Mouse (Mus musculus) forebrain, postnatal 0 days (tissue): Measurements from ENCODE around the gene Olfr521. TPM values are rescaled to one million over a fixed set of nuclear protein-coding genes. Genes with fewer than 3 reads are reported as not detected.
"Not testable (repeated sequence)": the region's sequence is repeated elsewhere in the genome, so short reads cannot be mapped to it uniquely, and the experiment has no call there.

Experiments used
- ATAC-seq: fragments of 200-750 bp; cut with Nextera tagmentation; 2 replicates; pipeline ENCODE4 v1.8.0; 2017; ENCODE audit warnings: mild to moderate bottlenecking, moderate library complexity
- DNase-seq: peaks from one replicate; pipeline ENCODE4 v3.0.0-alpha.2; 2015
- H3K27ac ChIP-seq: fragments of 300-500 bp; sonication (generic); 2 replicates; pipeline ENCODE4 v1.5.1; 2014; ENCODE audit warnings: low read depth, mild to moderate bottlenecking, antibody characterized with exemption, low read length, moderate library complexity, mixed read lengths
- H3K27me3 ChIP-seq: fragments of 300-500 bp; sonication (generic); 2 replicates; pipeline ENCODE4 v1.6.1; 2014; ENCODE audit warnings: mild to moderate bottlenecking, low read length, mixed read lengths; ENCODE audit not compliant: insufficient read depth
- H3K36me3 ChIP-seq: fragments of 300-500 bp; sonication (generic); 2 replicates; pipeline ENCODE4 v1.6.1; 2014; ENCODE audit warnings: mild to moderate bottlenecking, moderate library complexity; ENCODE audit not compliant: insufficient read depth
- H3K4me1 ChIP-seq: fragments of 300-500 bp; sonication (generic); 2 replicates; pipeline ENCODE4 v1.6.1; 2014; ENCODE audit warnings: antibody characterized with exemption; ENCODE audit not compliant: insufficient read depth
- H3K4me2 ChIP-seq: fragments of 300-500 bp; sonication (generic); 2 replicates; pipeline ENCODE4 v1.6.1; 2014; ENCODE audit warnings: low read depth, mild to moderate bottlenecking, moderate library complexity
- H3K4me3 ChIP-seq: fragments of 300-500 bp; sonication (generic); 2 replicates; pipeline ENCODE4 v1.5.1; 2014; ENCODE audit warnings: low read depth, low read length, mixed read lengths
- H3K9ac ChIP-seq: fragments of 300-500 bp; sonication (generic); 2 replicates; pipeline ENCODE4 v1.6.1; 2014; ENCODE audit warnings: mild to moderate bottlenecking
- H3K9me3 ChIP-seq: fragments of 300-500 bp; sonication (generic); 2 replicates; pipeline ENCODE4 v1.6.1; 2016; ENCODE audit warnings: low read length
- CTCF ChIP-seq: sonication (generic); IDR thresholded peaks from 2 replicates; pipeline ENCODE4 v1.5.1; 2016; ENCODE audit warnings: antibody characterized with exemption, control low read depth, low read depth
- WGBS: fragments of 180-500 bp; shearing (Covaris S2); extraction: QIAGEN DNeasy Blood & Tissue Kit; methylation state at CpG from one replicate; pipeline ENCODE4 v1.1.7; 2014; 5-methylcytosine and 5-hydroxymethylcytosine counted together
- polyA plus RNA-seq: library from polyadenylated mRNA; unstranded; fragments of >200 nt; fragmentation: Nextera tagmentation; extraction: Ambion mirVana; gene quantifications from 2 replicates; pipeline ENCODE4 v1.2.1, GENCODE M21; 2015
- total RNA-seq: library from RNA; depleted of rRNA; stranded (reverse); fragments of >200 nt; gene quantifications from 2 replicates; pipeline ENCODE4 v1.2.3, GENCODE M21; 2014; rRNA removed

Olfr521 gene
- total and polyA plus RNA-seq, 2 experiments from 2014 or later, result not detected

GRCm38 (mm10) chr7:99805340-99805739 lies 42.0 kb downstream of the Olfr521 start:
- no peak overlapping the region for H3K9ac ChIP-seq
- no peaks in the 10 kb centered on the region for H3K9me3 ChIP-seq
- H3K4me1 ChIP-seq, result no peaks in the 10 kb centered on the region
- no peaks in the 10 kb centered on the region for H3K27me3 ChIP-seq
- no peak overlapping the region for H3K4me2 ChIP-seq
- no peak overlapping the region for H3K4me3 ChIP-seq
- H3K36me3 ChIP-seq, result no peaks in the 10 kb centered on the region
- ATAC-seq (no peak), DNase-seq (no peak)
- 85% methylated on average over 1 of the region's 1 CpGs for WGBS
- no peak overlapping the region for H3K27ac ChIP-seq
- TF ChIP-seq CTCF, result no peak

GRCm38 (mm10) chr7:99807043-99807442 lies 43.7 kb downstream of the Olfr521 start:
- not testable (repeated sequence) for H3K4me2 ChIP-seq, H3K36me3 ChIP-seq, H3K9ac ChIP-seq, H3K27ac ChIP-seq, H3K9me3 ChIP-seq, H3K4me3 ChIP-seq, H3K27me3 ChIP-seq, ATAC-seq, H3K4me1 ChIP-seq, DNase-seq
- 83% methylated on average over 7 of the region's 7 CpGs for WGBS

- Histone ChIP-seq H3K27ac (no peak overlapping the region), H3K9me3 (no peaks in the 10 kb centered on the region), H3K4me2 (no peak overlapping the region), H3K9ac (no peak overlapping the region), H3K4me1 (no peaks in the 10 kb centered on the region), H3K36me3 (no peaks in the 10 kb centered on the region), H3K27me3 (no peaks in the 10 kb centered on the region), H3K4me3 (no peak overlapping the region)
- ATAC-seq (no peak), DNase-seq (no peak)
- 100% methylated on average over 2 of the region's 2 CpGs for WGBS
- TF ChIP-seq CTCF, result no peak
These were observed 47.5 kb downstream of the Olfr521 start for GRCm38 (mm10) chr7:99810814-99811213.

- 94% methylated on average over 4 of the region's 4 CpGs for WGBS
- DNase-seq, result no peak
- H3K36me3 ChIP-seq, result no peaks in the 10 kb centered on the region
- H3K4me2 ChIP-seq, result no peak overlapping the region
- H3K4me1 ChIP-seq, result no peaks in the 10 kb centered on the region
- ATAC-seq, result no peak
- no peaks in the 10 kb centered on the region for H3K27me3 ChIP-seq
- no peak for TF ChIP-seq CTCF
- no peak overlapping the region for H3K9ac ChIP-seq
- no peak overlapping the region for H3K4me3 ChIP-seq
- H3K9me3 ChIP-seq, result no peaks in the 10 kb centered on the region
- no peak overlapping the region for H3K27ac ChIP-seq
These were observed 48.4 kb downstream of the Olfr521 start for GRCm38 (mm10) chr7:99811661-99812060.

- Histone ChIP-seq H3K4me2 (no peak overlapping the region), H3K27ac (no peak overlapping the region), H3K9me3 (no peaks in the 10 kb centered on the region), H3K9ac (no peak overlapping the region), H3K36me3 (no peaks in the 10 kb centered on the region), H3K27me3 (no peaks in the 10 kb centered on the region), H3K4me1 (no peaks in the 10 kb centered on the region), H3K4me3 (no peak overlapping the region)
- peak; percentile 40 for TF ChIP-seq CTCF
- no peak for DNase-seq
- no peak for ATAC-seq
- 88% methylated on average over 11 of the region's 11 CpGs for WGBS
These were observed 50.1 kb downstream of the Olfr521 start for GRCm38 (mm10) chr7:99813394-99813793.

GRCm38 (mm10) chr7:99818181-99818725 lies 54.9 kb downstream of the Olfr521 start:
- not testable (repeated sequence) for H3K4me1 ChIP-seq, H3K27ac ChIP-seq, H3K4me2 ChIP-seq, H3K9me3 ChIP-seq, H3K4me3 ChIP-seq, H3K9ac ChIP-seq, H3K36me3 ChIP-seq, H3K27me3 ChIP-seq, DNase-seq, ATAC-seq
- WGBS, result 20% methylated on average over 9 of the region's 9 CpGs

Other genes starting within 250 kb of the Olfr521 start
- 88.0 and 102 TPM in 2 replicates for gene Arrb1, start 228.0 kb upstream of the Olfr521 start, total RNA-seq
- 10.3 and 13.0 TPM in 2 replicates for gene Arrb1, start 228.0 kb upstream of the Olfr521 start, polyA plus RNA-seq
- gene Tpbgl, start 136.4 kb upstream of the Olfr521 start, total RNA-seq, result 0.86 and 1.5 TPM in 2 replicates
- gene Tpbgl, start 136.4 kb upstream of the Olfr521 start, polyA plus RNA-seq, result 1.8 and 2.1 TPM in 2 replicates
- gene Slco2b1, start 52.2 kb upstream of the Olfr521 start, total RNA-seq, result 10.8 and 10.9 TPM in 2 replicates
- gene Slco2b1, start 52.2 kb upstream of the Olfr521 start, polyA plus RNA-seq, result 5.9 and 6.7 TPM in 2 replicates
- gene Olfr520, start 33.2 kb upstream of the Olfr521 start, total RNA-seq, result not detected in 2 replicates
- gene Olfr520, start 33.2 kb upstream of the Olfr521 start, polyA plus RNA-seq, result not detected in 2 replicates
- 2.2 and 2.3 TPM in 2 replicates for gene Neu3, start 64.9 kb downstream of the Olfr521 start, total RNA-seq
- gene Neu3, start 64.9 kb downstream of the Olfr521 start, polyA plus RNA-seq, result 0.65 and 1.5 TPM in 2 replicates
- 0.62 and 2.0 TPM in 2 replicates for gene Xrra1, start 95.6 kb downstream of the Olfr521 start, total RNA-seq
- gene Xrra1, start 95.6 kb downstream of the Olfr521 start, polyA plus RNA-seq, result 1.7 and 2.0 TPM in 2 replicates
- gene Spcs2, start 100.0 kb downstream of the Olfr521 start, total RNA-seq, result 115 and 123 TPM in 2 replicates
- gene Spcs2, start 100.0 kb downstream of the Olfr521 start, polyA plus RNA-seq, result 235 and 257 TPM in 2 replicates
- 23.6 and 24.9 TPM in 2 replicates for gene Rnf169, start 216.9 kb downstream of the Olfr521 start, total RNA-seq
- 2.6 and 4.3 TPM in 2 replicates for gene Rnf169, start 216.9 kb downstream of the Olfr521 start, polyA plus RNA-seq
- gene Chrdl2, start 242.7 kb downstream of the Olfr521 start, total RNA-seq, result not detected in 2 replicates
- 0.15 and 0.67 TPM in 2 replicates for gene Chrdl2, start 242.7 kb downstream of the Olfr521 start, polyA plus RNA-seq